Mouse (Mus musculus): ENCODE data around the gene Urad.
A peak's percentile ranks its signal among the peaks of the same experiment; 100 is the strongest.

Gene Urad

DNA sequence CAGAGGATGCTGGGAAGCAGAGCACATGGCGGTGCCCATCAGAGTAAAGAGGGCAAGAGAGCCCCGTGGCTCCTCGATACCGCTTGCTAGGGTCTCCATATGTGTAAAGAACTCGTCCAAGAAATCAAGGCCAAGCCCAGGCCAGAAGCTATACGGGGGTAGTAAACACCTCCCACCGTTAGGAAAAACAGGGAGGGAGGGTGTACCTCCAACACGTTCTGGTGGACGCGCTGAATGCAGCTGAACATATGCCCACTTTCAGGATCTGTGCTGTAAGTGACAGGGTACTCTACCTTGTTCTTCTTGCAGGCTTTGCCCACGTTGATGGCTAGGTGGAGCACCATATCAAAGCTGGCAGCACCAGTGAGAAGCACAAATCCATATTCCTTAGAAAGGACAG is 3.7 kb upstream of the Urad start:
- DNase-seq (ENCODE audit: low spot score) = no peak

DNA sequence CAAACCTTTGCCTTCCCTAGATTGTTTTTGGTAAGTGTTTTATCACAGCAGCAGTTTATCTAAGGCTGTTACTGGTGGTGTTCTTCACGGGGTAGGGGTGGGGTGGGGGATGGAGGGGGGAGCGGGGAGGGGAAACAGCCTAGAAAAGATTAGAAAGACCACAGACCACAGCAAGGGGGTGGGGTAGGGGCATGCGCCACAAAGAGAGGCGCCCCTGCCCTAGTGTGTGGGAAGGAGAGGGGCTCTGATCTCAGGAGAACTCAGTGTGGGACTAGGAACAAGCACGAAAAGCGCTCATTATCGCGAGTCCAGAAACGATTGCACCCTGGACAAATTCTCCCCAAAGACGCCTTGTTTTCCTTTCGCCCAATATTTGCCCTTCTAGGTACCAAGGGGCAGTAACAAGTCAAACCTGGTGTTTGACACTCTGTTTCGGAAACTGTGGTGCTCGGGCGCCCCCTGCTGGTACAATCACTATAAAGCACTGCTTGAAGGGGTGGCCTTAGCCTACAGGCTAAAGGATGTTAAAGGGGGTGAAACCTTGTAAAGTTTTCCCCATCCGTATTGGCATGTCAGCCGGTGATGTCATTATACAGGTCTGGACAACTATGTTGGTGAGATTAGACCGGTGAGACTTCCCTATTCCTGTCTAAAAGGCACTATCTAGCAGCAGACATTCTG is 1.1 kb upstream of the Urad start:
- peak; percentile 87 for DNase-seq (ENCODE audit: low spot score)

DNA sequence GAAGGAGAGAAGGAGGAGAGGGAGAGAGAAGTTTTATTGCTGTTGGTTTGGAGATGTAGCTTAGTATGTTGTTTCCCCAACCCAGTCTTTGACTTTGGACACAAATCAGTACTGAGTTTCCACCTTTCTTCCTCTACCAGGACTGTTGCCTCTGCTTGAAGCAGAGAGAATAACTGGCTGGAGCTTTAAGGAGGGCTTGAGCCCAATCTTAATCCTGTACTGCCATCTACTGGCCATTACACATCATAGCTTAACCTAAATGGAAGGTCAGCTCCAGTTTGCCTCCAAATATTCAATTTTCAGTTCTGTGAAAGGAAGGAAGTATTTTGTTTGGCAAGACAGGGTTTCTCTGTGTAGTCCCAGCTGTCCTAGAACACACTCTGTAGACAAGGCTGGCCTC is 2.6 kb downstream of the Urad start:
- DNase-seq (ENCODE audit: low spot score) = no peak

DNA sequence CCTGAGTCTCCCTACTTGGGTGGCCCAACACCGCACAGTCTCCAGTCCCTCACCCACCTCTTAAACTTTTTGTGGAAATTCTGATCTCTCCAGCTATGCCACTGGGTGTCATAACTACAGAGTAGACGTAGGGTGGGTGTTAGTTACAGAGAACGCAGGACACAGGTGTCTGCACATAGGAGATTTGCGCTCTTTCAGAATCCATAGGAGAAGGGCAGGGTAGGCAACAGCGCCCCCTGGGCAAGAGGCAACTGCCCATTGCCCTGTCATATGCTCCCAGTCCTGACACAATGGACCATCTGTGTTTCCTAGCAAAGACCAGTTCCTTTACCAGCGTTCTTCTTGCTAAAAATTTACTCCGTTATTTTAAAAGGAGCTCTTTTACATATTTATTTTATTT is 4.2 kb downstream of the Urad start:
- DNase-seq (ENCODE audit: low spot score) = no peak

DNA sequence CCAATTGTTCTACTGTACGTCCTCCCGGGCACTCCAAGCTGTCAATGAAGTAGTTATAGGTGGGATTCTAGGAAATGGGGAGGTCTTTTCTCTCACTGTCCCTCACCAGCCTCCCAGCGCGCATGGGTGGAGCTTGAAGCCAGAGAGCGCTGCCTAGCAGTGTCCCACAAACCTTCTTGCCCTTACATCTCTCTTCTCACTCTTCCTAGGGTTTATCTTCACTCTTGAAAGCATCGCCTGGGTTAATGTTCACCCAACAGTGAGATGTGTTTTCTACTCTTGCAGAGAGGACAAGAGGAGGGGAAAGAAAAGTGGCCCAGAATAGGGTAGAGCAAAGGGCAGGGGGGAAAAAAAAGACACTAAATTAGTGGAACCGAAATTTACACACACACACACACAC is 4.9 kb downstream of the Urad start:
- DNase-seq (ENCODE audit: low spot score) = no peak

DNA sequence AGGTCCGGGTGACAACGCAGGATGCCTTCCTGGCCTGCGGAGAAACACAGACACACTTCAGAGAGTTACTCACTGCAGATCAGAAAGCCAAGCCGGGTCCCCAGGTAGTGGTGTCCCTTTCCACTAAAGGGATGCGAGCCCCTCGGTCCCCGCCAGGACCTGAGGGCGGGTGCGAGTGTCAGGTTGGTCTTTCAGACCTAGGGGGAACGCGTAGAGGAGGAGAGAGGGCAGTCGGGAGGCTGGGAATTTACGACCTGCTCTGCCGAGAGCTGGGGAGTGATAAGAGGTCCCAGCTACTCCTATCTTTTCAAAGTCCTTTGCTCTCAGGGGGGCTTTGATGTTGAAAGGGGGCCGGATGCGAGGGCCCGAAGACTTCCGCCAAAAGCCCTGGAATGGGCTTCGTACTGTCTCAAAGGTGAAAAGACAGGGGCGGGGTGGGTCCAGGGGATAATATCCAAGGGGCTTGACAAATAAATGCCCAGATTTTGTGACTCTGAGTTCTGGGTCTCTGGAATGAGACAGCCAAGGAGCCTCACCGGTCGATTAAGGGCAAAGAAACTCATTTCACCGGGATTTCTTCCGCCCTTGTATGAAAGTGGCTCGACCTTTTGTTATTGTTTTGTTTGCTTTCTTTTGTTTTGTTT is 6.7 kb downstream of the Urad start:
- no peak for DNase-seq (ENCODE audit: low spot score)

DNA sequence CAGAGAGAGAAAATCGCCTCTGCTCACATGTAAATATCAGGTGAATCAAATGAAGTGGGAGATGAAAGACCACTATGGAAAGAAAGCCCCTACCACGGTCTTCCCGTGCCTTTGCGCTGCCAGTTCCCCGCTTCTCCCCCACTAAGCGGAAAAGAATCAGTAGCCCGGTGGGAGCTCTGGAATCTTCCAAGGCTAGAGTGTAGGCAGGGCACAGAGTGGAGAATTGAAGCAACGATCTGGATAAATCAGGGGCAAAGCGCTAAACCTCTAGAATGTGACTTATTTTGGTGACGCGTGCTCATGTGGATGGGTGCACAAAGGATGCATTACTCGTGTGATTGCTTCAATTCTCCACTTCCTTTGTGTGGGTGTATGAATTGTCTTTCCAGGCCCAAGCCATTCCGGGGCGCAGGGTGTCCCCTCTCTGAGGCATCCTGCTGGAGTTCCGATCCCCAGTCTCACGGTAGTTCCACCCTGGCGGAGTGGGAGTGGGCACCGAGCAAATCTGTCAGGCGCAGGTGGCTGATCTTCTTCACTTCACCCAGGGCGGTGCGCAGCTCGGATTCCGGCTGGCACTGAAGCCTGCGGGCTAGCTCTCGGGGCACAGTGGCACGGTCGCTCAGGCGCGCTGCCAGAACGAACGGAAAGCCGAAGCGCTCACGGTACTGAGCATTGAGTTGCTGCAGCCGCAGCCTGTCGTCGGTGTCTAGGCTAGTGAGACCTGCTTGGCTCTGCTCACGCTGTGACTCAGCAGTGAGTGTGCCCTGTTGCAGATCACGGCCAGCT is 7.4 kb downstream of the Urad start:
- DNase-seq (ENCODE audit: low spot score) = no peak

DNA sequence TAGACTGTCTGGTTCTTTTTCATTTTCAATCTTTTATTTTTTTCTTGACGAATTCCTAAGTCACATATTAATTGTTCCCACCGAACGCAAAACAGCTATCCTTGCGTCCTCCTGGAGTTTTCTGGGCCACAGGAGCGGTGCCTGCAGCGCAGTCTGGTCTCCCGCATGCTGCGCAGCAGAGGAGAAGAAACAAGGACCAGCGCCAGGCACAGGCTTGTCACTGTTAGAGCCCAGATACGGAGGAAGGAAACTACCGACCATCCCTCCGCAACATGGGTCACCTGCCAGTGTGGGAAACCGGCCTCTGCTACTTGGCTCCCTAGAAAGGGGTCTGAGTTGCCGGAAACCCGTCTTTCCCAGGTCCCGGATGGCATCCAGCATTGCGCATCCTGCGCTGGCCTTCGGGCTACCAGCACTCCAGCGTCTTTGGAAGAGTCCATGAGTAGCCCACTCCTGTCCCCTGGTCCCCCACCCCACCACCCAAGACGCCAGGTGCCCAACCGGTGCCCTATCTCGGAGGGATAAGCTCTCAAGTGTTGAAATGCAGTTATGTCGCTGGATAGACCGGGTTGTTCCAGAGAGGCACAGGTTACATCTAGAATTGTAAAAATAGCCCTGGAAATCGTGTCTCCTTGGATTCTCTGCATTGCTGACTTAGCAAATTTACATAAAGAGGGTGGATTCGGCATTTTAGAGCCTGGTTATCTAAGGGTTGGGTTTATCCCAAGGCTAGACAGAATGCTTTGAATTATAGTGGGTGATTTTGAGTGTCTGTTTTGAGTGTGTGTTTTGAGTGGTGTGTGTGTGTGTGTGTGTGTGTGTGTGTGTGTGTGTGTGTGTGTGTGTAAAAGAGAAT is 9.2 kb downstream of the Urad start:
- DNase-seq (ENCODE audit: low spot score) = no peak

DNA sequence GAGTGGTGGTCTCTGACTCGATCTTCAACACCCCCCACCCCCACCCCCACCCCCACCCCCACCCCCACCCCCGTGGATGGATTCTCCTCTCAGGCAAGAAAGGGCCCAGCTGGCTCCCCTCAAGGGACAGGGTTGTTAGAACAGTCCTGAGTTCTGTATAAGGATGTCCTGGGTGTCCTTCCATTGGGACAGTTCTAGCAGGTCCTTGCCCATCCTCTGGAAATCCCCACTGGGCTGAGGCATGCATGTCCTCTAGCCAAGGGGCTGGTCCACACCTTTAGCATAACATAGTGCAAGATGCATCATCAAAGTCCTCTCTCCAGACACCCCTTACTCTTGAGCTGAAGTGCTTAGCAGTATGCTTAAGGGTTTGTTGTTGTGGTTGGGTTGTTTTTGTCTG is 12.5 kb downstream of the Urad start:
- DNase-seq (ENCODE audit: low spot score) = no peak

DNA sequence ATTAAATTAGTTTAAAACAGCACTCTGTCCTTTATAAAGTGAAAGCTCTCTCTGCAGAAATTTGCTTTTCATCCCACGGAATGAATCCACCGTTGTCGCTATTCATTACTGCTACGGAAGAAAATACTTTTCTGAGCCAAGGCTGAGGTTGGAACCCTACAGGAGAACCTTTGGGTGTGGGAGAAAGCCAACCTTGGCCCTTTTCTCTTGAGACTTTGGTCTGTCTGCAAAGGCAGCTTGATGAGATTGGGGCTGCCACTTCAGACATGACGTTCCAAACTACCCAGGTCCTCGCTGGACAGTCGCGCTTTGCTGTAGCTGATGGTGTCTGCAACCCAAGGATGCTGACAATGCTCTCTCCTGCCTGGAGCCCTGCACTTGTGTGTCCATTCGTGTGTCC is 13.8 kb downstream of the Urad start:
- DNase-seq (ENCODE audit: low spot score) = no peak

DNA sequence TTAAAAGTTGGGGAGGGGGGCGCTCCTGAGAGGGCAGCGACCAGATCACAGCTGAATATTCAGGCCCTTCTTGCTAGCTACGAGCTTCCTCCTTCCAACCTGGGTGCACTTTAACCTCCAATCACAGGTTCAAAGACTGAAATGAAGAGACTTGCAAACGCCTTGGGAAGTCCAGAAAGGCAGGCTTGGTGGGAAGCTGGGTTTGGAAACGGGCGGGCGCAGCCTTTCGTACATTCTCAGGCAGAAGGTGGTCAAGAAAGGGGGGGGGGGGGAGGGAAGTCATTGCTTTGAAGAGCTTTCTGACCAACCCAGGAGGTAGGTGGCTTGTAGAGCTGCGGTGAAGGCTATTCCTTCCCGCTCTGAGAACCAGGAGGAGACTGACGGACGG is 14.8 kb downstream of the Urad start:
- no peak for DNase-seq (ENCODE audit: low spot score)

DNA sequence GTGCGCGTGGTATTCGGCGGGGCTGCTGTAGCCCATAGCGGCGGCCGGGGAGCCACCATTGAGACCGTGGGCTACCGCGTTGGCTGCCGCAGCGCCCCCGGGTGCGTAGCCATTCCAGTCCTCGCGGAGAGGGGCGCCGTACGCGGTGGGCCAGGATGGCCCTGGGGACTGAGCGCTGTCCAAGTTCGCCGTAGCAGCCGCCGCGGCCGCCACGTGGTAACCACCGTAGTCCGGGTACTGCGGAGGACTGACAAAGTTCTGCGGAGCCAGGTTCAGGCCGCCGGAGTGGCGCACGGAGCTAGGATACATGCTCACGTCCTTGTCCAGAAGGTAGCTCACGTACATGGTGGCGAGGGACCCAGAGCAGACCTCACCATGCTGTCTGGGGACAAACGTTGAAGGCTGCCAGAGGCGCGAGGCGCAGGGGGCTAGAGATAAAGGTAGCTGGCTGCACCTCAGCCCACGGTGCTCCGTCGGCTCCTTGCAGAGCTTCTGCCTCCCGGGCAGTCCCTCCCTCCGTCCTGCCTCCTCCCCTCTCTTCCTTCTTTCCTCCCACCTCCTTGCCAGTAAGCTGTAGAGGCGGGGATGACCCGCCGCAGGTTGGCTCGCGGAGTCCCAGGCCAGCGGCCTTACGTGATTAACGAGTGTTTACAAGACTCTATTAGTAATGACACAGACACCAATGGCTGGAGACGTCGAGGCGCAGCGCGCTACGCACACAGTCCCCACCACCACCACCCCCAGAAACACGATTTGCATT is 15.4 kb downstream of the Urad start, which contains the start of gene Cdx2:
Gene Cdx2 (minus strand): TSS at position 633 of the 760 bp plus-strand sequence.
- DNase-seq (ENCODE audit: low spot score) = no peak

DNA sequence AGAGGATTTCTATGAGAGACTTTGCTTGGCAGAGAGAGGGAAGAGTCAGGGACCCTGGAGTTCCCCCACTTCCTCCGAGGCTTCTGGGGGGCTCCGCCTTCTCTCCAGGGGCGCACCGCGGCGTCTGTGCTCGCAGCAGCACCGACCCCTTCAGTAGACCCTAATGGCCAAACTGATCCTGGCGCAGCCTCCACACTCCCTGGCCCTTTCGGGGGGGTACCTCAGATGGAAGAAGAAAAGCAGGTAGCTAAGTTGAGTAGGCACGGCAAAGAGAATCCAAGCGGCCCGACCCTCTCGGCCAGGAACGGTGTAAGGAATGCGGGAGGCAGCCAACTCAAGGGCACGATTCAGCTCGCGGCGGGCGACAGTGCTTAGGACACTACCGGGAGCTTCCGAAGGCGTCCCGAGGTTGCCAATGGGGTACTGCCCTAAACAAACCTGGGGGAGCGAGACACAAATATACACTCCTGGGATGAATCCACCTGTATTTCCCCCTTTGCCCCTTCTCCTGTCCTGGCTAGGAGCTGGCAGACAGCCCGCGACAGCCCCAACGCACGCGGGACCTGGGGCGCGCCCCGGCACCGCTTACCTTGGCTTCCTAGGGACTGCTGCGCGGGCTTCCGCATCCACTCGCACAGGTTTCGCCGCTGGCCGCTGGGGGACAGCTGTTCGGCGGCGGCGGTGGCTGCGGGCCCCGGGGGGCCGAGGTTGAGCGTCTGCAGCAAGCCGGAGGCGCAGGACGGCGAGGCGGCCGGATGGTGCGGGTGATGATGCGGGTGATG is 16.2 kb downstream of the Urad start:
- DNase-seq (ENCODE audit: low spot score) = no peak

DNA sequence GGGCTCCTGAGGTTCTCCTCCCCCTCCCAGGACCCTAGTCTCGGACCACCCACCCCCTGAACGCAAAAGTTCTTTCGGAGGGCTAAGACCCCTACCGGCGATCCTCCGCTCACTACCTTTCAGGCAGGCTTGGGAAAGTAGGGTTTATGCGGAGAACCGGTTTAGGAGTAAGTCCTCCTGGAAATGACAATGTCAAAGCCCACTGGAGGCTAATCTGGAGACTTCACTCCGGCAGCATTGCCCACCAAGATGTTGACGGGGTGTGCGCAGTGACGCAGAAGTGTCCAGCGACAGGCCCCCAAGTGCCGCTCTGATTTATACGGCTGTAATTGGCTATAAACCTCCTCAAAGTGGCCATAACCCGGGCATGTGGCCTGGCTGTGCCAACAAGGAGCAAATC is 17.1 kb downstream of the Urad start:
- DNase-seq (ENCODE audit: low spot score) = no peak

DNA sequence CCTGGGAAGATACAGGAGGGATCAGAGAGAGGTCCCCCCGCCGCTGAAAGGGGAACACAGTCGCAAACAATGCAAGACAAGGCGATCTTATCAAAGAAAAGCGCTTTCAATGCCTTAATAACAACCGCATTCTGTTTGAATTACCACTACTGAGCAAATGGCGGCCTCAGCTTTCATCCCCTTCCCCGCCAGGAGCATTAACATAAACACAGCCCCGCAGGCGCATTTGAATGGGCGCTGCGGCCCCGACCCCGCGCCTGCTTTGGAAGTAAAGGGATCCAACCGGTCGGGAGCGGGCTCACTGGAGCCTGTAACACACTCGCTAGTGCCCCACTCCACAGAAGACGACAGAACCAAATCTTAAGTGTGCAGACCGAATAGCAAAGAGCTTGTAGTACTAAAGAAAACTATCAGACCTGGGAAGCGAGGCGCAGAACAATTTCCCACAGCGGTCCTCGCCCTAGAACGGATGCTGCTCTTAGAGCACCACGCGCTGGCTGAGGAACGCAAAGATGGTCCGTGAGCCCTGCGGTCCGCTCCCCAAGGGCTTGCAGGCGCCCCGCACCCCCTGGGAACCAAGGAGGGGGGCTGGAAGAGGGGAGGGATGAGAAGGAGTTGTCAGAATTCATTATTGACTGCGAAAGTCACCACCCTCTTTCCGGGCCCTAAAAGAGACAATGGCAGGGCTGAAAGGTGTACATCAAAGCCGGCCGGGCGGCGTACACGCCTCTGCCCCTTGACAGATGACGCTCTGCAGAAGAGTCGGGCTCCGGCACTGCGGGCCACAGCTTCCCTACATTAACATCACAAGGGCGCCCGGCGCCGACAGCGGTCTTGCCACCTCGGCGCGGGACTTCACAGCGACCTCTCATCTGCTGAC is 17.7 kb downstream of the Urad start:
- no peak for DNase-seq (ENCODE audit: low spot score)

DNA sequence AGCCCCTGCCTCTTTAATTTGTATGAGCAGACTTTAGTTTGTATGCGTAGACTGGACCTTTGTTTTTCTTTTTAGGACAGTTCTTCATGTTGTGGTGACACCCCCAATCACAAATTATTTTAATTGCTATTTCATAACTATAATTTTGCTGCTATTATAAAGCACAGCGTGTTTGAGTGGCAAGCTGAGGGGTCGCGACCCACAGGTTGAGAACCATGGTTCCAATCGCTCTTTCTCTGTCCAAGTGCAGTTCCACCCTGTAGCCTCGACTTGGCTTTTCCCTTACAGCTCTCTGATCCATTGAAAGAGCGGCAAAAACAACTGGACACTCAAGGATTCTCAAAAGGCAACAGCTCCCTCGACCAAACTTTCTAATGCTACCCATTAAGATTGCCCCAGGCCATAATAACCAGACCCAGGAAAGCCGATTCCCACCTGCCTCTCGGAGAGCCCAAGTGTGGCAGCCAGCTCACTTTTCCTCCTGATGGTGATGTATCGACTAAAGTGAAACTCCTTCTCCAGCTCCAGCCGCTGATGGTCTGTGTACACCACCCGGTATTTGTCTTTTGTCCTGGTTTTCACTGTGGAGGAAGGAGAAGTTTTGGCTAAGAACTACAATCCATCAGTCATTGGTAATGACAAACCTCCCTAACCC is 19.4 kb downstream of the Urad start:
- no peak for DNase-seq (ENCODE audit: low spot score)

DNA sequence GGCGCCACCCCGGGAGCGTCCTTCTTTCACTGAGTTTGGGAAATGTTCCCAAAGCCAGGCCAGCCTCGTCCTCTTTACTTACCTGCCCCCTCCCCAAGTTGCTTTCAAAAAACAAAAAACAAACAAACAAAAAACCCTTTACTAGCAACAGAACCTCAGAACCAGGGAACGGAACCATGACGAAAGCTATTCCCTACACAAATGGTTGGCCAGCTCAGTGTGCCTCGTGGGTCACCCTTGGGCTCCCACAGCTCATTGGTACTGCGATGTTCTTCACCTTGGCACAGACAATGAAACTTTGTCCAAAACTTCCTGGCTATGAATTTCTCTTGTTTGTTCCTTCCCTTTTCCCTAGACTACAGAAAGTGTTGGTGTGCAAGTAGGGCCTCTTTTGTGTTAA is 20.1 kb downstream of the Urad start:
- DNase-seq (ENCODE audit: low spot score) = no peak

DNA sequence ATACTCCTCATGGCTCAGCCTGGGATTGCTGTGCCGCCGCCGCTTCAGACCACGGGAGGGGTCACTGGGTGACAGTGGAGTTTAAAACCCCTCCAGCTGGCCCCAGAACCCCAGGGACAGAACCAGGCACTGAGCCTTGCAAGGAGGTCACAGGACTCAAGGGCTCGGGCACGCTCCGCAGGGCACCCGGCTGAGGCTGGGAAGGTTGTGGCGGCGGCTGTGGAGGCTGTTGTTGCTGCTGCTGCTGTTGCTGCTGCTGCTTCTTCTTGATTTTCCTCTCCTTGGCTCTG is 20.5 kb downstream of the Urad start:
- no peak for DNase-seq (ENCODE audit: low spot score)
